Mouse (Mus musculus) B cell, adult 2 months (primary cell): ENCODE measurements around the gene Rhebl1.

Experiments used
- DNase-seq, 2 experiments: peaks; one replicate each; pipeline ENCODE4 v3.0.0; 2022

The Rhebl1 gene

DNA sequence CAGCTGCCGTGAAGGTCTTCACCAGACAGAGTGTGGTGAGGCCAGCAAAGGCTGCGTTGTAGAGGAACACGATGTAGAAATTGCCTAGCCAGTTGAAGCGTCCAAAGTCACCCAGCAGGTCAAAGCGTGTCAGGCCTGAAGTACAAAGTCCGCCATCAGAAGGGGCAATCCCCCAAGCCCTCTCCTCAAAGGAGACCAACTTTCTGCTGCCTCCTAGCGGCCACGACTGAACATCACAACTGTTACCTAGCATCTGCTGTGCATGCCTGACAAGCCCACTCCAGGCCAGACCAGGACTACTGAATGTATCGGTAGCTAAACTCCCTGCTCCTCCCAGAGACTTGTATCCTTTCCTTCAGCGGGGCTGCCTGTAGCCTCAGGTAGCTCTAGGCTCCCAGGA, 10.4 kb upstream of the Rhebl1 start:
- peak; percentile 56 to 59 for DNase-seq

DNA sequence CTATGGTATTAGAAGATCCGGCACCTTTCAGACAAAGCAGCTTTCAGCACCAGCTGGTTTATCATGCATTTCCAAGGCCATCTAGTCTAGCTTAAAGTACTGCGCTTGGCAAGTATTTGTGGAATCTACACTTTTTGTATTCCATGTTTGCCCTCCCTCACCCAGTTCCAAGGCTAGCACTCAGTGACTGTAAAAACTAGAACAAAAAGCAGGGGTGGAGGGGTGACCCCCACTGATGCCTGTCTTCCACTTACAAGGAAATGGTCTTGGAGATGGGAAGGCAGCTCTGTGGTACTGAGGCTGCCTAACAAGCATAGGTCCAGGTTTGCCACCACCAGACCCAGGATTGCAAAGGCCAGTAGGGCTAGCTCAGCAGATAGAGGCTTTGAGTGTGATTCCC, 8.3 kb upstream of the Rhebl1 start:
- no peak for DNase-seq

DNA sequence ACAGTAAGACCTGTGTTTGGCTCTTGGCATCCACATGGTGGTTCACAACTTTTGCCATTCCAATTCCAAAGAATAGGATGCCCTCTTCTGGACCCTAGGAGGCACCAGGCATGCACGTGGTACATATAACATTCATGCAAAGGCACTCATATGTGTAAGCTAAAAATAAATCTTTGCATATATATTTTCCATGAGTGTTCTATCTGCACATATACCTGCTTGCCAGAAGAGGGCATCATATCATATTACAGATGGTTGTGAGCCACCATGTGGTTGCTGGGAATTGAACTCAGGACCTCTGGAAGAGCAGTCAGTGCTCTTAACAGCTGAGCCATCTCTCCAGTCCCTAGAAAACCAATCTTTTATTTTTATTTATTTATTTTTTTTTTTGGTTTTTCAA, 7.2 kb upstream of the Rhebl1 start:
- DNase-seq = no peak

DNA sequence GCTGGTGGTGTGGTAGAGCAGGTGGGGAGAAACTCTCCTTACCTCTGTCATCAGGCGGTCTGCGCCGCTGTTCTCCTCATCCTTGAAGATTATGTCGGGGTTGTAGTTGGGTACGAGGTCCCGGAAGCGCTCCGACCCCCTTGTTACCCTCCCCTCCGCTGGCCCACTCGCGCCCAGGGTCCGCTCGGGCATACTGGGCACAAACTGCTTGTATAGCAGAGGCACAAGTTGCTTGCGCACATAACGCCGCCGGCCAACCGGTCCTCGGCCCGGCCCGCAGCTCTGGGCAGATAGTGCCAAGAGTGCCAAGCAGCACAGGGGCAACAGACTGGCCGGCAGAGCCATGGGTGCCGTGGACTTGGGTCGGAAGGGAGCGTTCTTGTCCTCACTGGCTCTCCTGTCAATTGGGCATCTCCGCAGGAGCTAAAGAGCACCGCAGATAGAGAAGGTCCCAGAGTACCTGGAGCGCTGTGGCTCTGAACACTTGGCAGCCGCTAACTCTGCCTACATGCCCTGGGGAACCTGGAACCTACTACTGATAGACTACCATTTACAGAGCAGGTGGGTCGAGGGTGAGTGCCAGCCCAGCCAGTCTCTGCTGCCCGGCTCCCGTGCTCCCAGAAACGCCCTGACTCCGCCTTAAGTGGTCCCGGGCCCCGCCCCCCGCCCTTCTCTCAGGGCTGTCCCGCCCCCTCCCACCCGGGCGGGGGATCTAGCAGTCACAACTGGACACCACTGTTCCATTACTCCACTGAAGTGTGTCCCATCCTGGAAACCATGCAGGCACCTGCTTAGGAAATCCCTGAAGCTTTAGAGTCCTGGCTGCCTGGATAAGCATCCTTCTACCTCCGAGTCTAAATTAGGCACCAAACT, 3.8 kb upstream of the Rhebl1 start, which contains the start of gene Dhh:
Dhh (minus strand) TSS at position 613 of the 873 bp plus-strand sequence.
- peak; percentile 9 to 29 for DNase-seq

DNA sequence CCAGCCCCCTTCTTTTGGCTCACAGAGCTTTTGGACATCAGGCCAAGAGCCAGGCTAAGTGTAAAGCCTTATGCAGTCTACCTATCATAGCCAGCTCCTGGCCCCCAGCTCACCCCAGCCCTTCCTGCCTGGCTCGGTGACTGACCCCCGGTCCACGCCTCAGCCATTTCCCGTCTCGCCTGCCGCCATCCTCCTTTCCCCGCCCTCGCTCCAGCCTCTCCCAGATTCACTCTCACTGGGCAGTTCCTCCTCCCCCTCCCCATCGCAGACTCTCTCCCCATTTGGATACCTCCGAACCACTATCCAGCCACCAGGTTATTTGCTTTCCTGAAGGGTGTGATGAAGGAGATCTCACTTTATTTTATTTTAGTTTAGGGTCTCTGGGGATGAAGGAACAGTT, 3.2 kb upstream of the Rhebl1 start:
- no peak for DNase-seq

DNA sequence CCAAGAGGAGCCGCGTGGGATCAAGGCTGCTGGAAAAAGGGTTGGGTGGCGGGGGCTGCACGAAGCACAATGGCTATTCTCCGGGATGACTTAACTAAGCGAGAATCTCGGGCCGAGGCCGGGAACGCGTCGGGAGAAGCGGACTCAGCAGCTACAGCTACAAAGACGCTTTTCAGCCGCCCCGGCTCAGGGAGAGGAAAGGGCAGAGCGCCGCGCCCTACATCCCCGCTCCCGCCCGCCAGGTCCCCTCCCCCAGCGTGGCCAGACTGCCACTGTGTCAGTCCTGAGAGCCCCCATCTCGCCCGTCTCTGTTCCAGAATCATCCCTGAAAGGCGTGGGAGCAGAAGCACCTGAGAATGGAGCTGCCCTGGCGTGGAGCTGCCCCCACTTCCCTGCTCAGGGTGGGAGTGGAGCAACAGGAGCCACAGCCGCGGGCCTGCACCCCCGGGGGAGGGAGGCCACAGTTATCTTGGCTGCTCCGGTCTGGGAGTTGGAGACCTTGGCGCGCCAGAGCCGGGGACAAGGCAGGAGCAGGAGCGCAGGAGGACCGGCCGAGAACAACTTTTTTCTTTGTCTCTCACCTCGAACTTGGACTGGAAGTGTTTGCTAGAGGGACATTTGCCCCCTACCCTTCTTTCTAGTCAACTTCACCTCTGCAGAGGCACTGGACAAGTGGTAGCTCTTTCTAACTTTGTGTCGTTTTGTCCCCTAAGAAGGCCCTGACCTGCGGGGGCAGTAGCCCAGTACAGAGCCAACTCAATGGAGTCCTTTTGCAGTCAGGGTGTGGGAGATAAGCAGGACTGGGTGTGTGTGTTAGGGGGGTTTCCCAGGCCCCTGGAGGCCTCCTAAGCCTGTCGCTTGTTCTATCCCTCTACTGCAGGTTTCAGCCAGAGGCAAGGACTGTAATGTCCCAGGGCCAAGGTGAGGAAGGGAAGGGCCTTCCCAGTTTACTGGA, 1.6 kb upstream of the Rhebl1 start:
- peak; percentile 10 to 20 for DNase-seq

DNA sequence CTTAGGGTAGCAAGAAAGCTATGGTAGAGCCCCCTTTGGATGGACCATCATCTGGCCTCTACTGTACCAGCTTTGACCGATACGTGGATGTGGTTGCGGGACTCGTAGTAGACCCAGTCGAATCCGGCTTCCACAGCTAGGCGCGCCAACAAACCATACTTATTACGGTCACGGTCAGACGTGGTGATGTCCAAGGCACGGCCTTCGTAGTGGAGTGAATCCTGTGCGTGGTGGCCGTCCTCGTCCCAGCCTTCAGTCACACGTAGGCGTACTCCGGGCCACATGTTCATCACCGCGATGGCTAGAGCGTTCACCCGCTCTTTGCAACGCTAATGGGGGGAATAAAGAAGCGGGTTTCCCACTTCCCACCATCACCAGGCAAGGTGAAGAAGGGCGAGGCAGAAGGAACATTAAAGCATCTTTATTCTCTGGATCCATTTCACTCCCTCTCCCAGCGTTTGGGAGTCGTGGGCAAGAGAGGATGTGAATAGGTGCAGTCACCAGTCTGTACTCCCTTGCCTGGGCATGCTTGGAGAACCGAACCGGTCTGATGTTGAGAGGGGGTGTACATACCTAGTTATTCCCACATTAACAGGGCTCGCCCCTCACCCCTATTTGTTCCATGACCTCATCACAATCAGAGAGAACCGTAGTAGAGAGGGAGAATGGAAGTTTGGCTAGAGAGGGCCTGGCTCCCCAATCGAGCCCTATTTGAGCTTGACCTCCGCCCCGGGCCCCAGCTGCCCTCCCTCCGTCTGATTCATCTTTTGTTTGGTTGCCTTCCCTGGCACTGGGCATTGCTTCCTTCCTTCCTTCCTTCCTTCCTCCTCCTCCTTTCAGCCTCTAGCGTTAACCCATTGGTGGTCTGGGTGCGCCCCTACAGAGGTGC, 650 bp upstream of the Rhebl1 start:
- DNase-seq = peak; percentile 21 to 31

DNA sequence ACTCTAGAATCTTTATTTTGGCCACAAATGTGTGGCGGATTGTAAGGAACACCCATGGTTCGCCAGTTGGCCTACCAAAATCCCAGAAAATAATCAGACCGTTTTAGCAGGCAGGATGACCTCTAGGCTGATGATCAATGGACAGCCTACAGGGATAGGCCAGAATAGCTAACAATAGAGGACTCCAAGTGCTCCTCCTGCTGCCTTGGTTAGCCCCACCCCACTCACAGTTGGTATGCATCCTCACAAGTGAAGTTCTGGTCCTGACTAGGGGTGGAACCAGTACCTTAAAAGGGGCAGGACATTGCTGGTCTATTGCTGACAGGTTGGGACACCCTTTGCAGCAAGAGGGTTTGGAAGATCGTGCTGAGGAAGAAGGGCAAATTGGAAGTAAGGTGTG, 1.3 kb downstream of the Rhebl1 start:
- no peak for DNase-seq

DNA sequence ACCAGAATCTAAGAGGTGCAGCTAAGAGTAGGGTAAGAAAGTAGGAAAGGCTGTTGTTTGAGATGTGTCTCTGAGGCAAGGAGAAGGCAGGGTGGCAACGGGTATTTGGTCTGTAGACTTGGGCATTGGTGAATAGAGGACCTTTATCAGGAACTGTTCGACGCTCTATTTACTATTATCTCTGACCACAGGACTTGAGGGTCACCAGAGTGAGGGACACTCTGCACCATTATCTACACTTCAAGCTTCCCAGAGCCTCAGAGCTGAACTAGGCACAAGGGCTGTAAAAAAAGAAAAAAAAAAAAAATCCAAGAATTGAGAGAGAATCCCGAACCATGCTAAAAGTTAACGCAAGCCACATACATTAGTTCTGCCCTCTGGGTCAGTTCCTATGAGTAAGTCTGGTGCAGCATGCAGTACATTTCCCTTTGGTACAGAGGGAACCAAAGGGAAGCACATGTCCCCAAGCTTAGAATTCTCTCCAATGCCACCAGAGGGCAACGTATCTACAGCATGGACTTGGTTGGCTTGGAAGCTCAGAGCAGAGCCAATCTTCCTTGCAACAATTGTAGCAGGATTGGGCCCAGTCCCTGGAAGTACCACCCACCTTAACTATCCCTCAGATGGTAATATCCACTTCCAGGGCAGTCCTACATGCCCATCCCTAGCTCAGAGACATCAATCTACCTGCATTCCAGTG, 2.3 kb downstream of the Rhebl1 start:
- peak; percentile 50 to 59 for DNase-seq

DNA sequence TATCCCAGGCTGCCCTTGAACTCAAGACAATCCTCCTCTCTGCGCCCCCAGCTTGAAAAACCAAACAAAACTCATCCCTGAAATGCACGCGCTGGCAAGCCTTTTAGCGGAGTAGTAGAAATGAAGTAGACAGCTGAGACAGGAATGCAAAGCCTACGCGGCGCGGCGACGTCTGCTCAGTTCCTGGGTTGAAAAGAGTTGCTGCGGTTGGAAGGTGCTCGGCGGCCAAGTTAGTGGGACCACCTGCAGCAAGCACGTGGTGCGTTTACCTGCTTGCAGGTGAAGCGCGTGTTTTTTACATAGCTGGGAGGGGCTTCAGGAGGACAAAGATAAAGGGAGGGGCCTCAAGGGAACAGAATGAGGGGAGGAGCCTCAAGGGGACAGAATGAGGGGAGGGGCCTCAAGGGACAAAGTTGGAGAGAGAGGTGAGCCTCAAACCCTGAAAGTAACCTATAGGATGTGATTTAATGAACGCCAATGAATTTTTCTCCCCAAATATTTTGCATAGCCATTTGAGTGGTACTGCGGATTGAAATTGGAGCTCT, 3.1 kb downstream of the Rhebl1 start:
- no peak for DNase-seq

DNA sequence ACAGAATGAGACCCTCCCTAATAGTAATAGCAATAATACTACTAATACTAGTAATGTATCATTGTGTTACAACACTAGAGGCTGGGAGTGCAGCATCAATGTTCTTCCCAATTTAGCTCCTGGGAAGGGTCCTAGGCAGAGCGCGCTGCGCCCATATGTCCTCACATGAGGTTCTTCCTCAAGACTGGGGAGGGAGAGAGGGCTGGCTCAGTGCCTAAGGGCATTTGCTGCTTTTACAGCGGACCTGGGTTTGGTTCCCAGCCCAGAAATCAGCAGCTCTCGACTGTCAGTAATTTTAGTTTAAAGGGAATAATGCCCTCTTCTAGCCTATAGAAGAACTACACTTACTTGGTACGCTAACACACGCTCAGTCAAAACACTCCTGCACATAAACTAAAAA, 6.8 kb downstream of the Rhebl1 start:
- no peak for DNase-seq

DNA sequence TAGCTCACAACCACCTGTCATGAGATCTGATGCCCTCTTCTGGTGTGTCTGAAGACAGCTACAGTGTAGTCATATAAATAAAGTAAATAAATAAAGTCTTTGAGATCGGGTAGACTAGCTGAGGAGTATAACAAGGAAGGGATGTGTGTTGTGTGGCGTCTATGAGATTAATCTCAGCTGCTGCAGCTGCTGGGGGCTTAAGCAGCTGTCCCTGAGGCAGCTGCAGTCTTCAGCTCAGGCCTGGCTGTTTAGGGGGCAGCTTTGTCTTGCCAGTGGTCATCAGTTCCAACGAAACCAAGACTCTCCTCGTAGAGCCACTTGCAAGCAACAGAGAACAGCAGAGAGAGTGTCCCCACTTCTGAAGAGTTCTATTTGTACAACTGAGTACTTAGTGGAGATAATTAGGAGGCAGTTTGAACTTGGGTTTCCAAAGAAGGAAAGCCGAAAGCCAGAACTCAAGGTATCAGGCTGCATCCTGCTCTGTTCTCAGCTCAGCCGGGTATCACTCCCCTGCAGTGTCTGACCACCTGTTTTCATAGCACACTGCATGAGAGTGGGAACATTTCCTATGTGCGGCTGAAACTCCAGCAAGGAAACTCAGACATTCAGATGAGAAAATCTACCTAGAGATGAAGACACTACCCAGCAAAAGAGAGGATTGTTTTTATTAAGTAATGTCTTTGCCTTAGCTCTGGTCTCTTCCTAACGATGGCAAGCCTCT, 7.5 kb downstream of the Rhebl1 start:
- no peak for DNase-seq

DNA sequence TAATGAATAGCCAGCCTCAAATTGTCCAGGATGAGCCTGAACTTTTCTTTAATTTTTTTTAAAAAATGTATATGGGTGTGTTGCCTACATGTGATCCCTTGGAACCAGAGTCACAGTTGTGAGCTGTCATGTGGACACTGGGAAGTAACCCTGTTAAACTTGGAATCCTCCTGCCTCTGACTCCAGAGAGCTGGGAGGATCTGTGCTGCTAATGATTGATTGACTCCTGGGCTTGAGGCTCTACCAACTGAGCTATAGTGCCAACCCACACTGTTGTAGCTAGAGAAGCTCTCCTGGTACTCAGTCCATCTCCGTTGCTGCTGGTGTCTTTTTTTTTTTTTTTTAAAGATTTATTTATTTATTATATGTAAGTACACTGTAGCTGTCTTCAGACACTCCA, 10.2 kb downstream of the Rhebl1 start:
- no peak for DNase-seq

DNA sequence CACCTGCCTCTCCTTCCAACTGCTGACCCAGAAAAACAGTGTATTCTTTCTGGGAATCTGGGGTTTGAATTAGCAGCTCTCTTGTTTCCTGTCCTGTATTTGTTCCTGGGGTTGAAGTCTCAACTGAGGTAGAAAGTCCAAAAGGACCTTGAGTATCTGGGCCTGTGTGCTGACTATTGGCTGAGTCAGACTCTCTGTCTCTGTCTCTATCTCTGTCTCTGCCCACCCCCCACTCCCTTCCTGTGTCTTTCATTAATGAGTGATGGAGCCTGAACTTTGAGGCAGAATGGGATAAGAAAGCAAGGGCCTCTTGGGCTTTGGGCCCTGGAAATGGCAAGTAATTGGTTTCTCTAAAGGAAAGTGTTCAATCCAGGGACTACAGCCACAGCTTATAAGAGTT, 10.7 kb downstream of the Rhebl1 start:
- no peak for DNase-seq

DNA sequence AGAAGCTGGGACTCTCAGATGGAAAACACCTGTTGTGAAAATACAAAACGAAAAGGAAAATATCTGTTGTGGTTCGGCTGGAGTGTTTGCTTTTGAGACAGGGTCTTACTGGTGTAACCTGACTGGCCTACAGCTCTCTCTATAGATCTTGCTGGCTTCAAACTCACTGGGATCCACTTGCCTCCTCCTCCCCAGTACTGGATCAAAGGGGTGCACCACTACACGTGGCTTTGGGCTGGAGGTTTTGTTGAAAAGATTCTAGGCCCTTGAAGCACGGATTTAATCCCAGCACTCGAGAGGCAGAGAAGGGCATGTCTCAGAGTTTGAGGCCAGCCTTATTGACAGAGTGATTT, 12.7 kb downstream of the Rhebl1 start:
- no peak for DNase-seq

DNA sequence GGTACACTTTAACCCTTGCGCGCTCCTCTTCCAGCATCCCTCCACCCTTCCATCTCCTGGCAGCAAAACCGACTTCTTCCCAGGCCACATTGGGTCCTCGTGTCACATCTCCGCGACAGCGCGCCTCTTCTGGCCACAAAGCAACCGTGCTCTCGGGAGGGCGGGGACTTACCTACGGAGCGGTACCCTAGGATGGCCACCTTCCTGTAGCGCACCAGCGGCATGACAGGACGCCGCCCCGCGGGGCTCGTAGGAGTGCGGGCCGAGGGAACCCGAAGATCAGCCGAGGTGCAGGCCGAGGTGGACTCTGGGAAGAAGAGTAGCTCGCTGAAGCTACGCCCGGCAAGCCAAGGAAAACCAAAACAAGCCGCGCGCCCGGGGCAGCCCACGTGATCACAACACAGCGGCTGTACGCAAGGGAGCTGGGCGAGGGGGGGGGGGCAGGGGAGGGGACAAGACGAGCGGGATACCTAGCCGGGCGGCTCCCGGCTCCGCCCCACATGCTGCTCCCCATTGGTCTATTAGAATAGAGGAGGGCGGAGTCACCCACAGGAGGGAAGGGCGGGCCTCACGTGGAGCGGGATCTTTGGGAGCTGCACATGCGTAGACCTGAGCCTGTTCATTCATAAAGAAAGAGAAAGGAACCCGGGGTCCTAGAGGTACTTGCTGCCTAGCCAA, 13.2 kb downstream of the Rhebl1 start:
- DNase-seq = peak; percentile 91 to 92

DNA sequence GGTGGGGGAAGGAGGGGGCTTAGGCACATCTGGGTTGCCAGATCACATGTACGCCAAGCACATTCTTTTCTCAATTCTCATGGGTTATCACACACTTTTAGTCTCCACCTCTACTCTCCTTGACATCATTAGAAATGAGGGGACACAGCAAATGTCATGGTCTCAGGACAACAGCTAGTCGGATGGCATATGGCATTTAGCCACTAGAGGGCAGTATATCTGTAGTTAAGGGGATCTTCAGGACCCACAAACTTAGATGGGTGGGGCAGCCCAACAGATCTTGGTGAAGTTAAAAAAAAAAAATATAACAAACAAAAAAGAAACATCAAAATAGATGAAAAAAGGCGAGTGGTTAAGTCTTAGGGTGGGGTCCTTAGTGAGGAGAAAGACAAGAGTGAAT, 17.0 kb downstream of the Rhebl1 start:
- peak; percentile 77 to 82 for DNase-seq

DNA sequence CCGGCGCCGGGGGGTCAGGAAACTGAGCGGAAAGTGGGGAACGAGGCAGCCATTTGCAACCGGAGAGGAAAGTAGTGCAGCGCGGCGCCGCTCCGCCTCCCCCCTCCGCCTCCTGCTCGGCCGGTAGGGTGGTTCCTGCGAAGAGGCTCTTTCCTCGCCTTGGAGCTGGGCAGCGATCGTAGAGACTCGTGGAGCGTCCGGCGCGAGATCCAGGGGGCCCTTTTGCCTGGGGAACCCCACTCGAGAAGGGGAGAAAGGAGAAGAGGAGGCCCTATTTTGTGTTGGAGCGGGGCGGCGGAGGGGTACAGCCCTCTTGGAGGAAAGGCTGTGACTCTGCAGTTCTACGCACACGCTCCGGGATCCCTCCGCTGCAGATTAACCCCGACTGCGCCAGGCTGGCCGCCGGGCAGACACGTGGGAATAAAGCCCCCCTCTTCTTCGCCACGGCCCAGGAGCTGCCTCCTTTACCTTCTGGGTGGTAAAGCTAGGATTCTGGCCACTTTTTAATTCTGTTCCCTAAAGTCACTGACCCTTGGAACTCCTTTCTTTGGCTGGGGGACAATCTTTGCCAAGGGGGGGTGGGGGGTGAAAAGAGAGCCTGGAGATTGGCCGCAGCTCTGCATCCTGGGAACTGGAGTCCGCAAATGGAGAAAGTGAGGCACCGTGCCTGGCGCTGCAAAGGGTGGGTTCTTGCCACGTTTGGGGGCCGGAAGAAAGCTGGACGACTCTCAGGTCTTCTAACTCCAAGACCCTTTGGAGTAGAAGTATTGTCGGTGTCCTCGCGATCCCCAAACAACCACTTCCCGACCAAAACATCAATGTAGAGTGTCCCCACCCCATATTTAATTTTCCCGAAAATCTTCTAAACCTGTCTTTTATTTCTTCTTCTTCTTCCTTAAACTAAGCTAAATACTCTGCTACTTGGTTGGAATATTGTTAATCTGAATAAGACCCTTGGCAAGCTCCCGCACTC, 22.1 kb downstream of the Rhebl1 start:
- peak; percentile 93 to 94 for DNase-seq
